Mouse (Mus musculus) limb, embryonic 14.5 days (tissue): ENCODE results near the gene Hmga1b. TPM values are rescaled to one million over a fixed set of nuclear protein-coding genes. Genes with fewer than 3 reads are reported as not detected.

ENCODE experiments used
- ATAC-seq: fragments of 200-750 bp; cut with Nextera tagmentation; 2 replicates; pipeline ENCODE4 v1.8.0; 2017; ENCODE audit warnings: low read depth, moderate number of reproducible peaks, moderate TSS enrichment; ENCODE audit not compliant: low FRiP score
- DNase-seq: peaks from one replicate; pipeline ENCODE4 v3.0.0-alpha.2; 2015; ENCODE audit warnings: low spot score
- H3K27ac ChIP-seq: fragments of 300-500 bp; sonication (generic); replicated peaks from 2 replicates; pipeline ENCODE4 v1.5.1; 2014; ENCODE audit warnings: low read depth, mild to moderate bottlenecking, low read length, moderate library complexity, mixed read lengths
- H3K27me3 ChIP-seq: fragments of 300-500 bp; sonication (generic); 2 replicates; pipeline ENCODE4 v1.6.1; 2014; ENCODE audit warnings: low read length, mixed read lengths; ENCODE audit not compliant: control insufficient read depth, insufficient read depth
- H3K36me3 ChIP-seq: fragments of 300-500 bp; sonication (generic); 2 replicates; pipeline ENCODE4 v1.6.1; 2014; ENCODE audit warnings: mild to moderate bottlenecking, low read length, moderate library complexity, mixed read lengths; ENCODE audit not compliant: control insufficient read depth, insufficient read depth
- H3K4me1 ChIP-seq: fragments of 300-500 bp; sonication (generic); 2 replicates; pipeline ENCODE4 v1.6.1; 2014; ENCODE audit warnings: antibody characterized with exemption, low read length, mixed read lengths; ENCODE audit not compliant: control insufficient read depth, insufficient read depth
- H3K4me2 ChIP-seq: fragments of 300-500 bp; sonication (generic); replicated peaks from 2 replicates; pipeline ENCODE4 v1.6.1; 2014; ENCODE audit warnings: low read depth, mild to moderate bottlenecking, low read length, moderate library complexity; ENCODE audit not compliant: severe bottlenecking
- H3K4me3 ChIP-seq: fragments of 300-500 bp; sonication (generic); replicated peaks from 2 replicates; pipeline ENCODE4 v1.5.1; 2014; ENCODE audit warnings: low read length
- H3K9ac ChIP-seq: fragments of 300-500 bp; sonication (generic); 2 replicates; pipeline ENCODE4 v1.6.1; 2014; ENCODE audit warnings: mild to moderate bottlenecking, low read depth, low read length, moderate library complexity; ENCODE audit not compliant: severe bottlenecking
- H3K9me3 ChIP-seq: fragments of 300-500 bp; sonication (generic); 2 replicates; pipeline ENCODE4 v1.6.1; 2016; ENCODE audit warnings: low read length; ENCODE audit not compliant: control insufficient read depth
- POLR2A ChIP-seq: fragments of 200-500 bp; IDR thresholded peaks from 2 replicates; pipeline ENCODE4 v1.8.0; 2012; ENCODE audit warnings: inconsistent platforms, mild to moderate bottlenecking, moderate library complexity, borderline replicate concordance; ENCODE audit not compliant: insufficient read depth, insufficient read length; ENCODE audit errors: extremely low read depth
- WGBS: fragments of 180-500 bp; shearing (Covaris S2); extraction: QIAGEN DNeasy Blood & Tissue Kit; methylation state at CpG from one replicate; pipeline ENCODE4 v1.1.7; 2014; 5-methylcytosine and 5-hydroxymethylcytosine counted together
- polyA plus RNA-seq, 2 experiments: library from polyadenylated mRNA; depleted of rRNA in 1 of 2; stranded (reverse) in 1 of 2; unstranded in 1 of 2; fragments of >200 nt; fragmentation: Nextera tagmentation in 1 of 2; extraction: Ambion mirVana in 1 of 2; gene quantifications; 2 replicates each; pipeline versions ENCODE4 v1.2.1 to v1.2.3; 2012 to 2014

Gene Hmga1b
- polyA plus RNA-seq, 2 experiments = 1.8 to 4.2 TPM

- H3K9ac ChIP-seq = no peak overlapping the region
- 84% methylated on average over 7 of the region's 7 CpGs for WGBS
- no peak for DNase-seq
- H3K4me3 ChIP-seq = no peak overlapping the region
- TF ChIP-seq POLR2A = no peak
- H3K9me3 ChIP-seq = no peaks in the 10 kb centered on the region
- no peak for ATAC-seq
- H3K36me3 ChIP-seq = peaks cover 53% of the 10 kb centered on the region
- no peaks in the 10 kb centered on the region for H3K27me3 ChIP-seq
- H3K4me1 ChIP-seq = no peaks in the 10 kb centered on the region
- no peak overlapping the region for H3K27ac ChIP-seq
- H3K4me2 ChIP-seq = no peak overlapping the region
Measured at GRCm38 (mm10) chr11:120805375-120806298, 43.0 kb downstream of the Hmga1b start.

- Histone ChIP-seq H3K9ac (no peak overlapping the region), H3K27me3 (no peaks in the 10 kb centered on the region), H3K4me2 (no peak overlapping the region), H3K4me1 (no peaks in the 10 kb centered on the region), H3K9me3 (no peaks in the 10 kb centered on the region), H3K4me3 (no peak overlapping the region), H3K27ac (no peak overlapping the region), H3K36me3 (peaks cover 76% of the 10 kb centered on the region)
- WGBS = 89% methylated on average over 12 of the region's 12 CpGs
- ATAC-seq (no peak), DNase-seq (no peak)
- TF ChIP-seq POLR2A = no peak
Measured at GRCm38 (mm10) chr11:120808010-120808409, 45.4 kb downstream of the Hmga1b start.

DNA sequence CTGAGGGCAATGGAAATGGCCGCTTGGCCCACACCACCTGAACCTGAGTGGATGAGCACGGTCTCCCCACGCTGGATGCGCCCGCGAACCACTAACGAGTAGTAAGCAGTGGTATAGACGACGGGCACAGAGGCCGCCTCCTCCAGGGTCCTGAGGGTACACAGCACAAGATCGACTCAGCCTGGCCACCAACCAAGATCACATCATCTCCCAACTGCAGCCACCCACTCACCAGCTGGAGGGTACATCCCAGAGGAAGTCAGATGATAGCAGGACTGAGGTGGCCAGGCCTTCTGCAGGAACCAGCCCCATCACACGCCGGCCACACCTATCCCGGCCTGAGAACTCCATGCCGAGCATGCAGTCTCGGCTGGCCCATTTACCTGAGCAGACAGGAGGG is 49.5 kb downstream of the Hmga1b start:
- Histone ChIP-seq H3K4me1 (no peaks in the 10 kb centered on the region), H3K27me3 (no peaks in the 10 kb centered on the region), H3K9me3 (no peaks in the 10 kb centered on the region), H3K9ac (no peak overlapping the region), H3K4me2 (no peak overlapping the region), H3K4me3 (no peak overlapping the region), H3K27ac (no peak overlapping the region), H3K36me3 (peaks cover 100% of the 10 kb centered on the region)
- DNase-seq = no peak
- no peak for TF ChIP-seq POLR2A
- ATAC-seq = no peak
- 96% methylated on average over 16 of the region's 16 CpGs for WGBS

Other genes with a start within 250 kb of the Hmga1b start
- gene Gcgr, start 232.1 kb upstream of the Hmga1b start, polyA plus RNA-seq (2012; rRNA removed) = 11.2 and 15.0 TPM in 2 replicates
- 4.9 and 6.3 TPM in 2 replicates for gene Gcgr, start 232.1 kb upstream of the Hmga1b start, polyA plus RNA-seq (2014; fragmentation: Nextera tagmentation; extraction: Ambion mirVana)
- gene Mcrip1, start 213.1 kb upstream of the Hmga1b start, polyA plus RNA-seq (2012; rRNA removed) = 203 and 265 TPM in 2 replicates
- gene Mcrip1, start 213.1 kb upstream of the Hmga1b start, polyA plus RNA-seq (2014; fragmentation: Nextera tagmentation; extraction: Ambion mirVana) = 271 and 274 TPM in 2 replicates
- gene Ppp1r27, start 211.7 kb upstream of the Hmga1b start, polyA plus RNA-seq (2012; rRNA removed) = 2.7 and 3.7 TPM in 2 replicates
- gene Ppp1r27, start 211.7 kb upstream of the Hmga1b start, polyA plus RNA-seq (2014; fragmentation: Nextera tagmentation; extraction: Ambion mirVana) = 3.3 and 3.5 TPM in 2 replicates
- 569 and 645 TPM in 2 replicates for gene P4hb, start 189.5 kb upstream of the Hmga1b start, polyA plus RNA-seq (2012; rRNA removed)
- gene P4hb, start 189.5 kb upstream of the Hmga1b start, polyA plus RNA-seq (2014; fragmentation: Nextera tagmentation; extraction: Ambion mirVana) = 968 and 988 TPM in 2 replicates
- gene Arhgdia, start 181.2 kb upstream of the Hmga1b start, polyA plus RNA-seq (2012; rRNA removed) = 610 and 750 TPM in 2 replicates
- 566 and 572 TPM in 2 replicates for gene Arhgdia, start 181.2 kb upstream of the Hmga1b start, polyA plus RNA-seq (2014; fragmentation: Nextera tagmentation; extraction: Ambion mirVana)
- gene Alyref, start 164.4 kb upstream of the Hmga1b start, polyA plus RNA-seq (2012; rRNA removed) = 96.8 and 143 TPM in 2 replicates
- 478 TPM in 2 replicates for gene Alyref, start 164.4 kb upstream of the Hmga1b start, polyA plus RNA-seq (2014; fragmentation: Nextera tagmentation; extraction: Ambion mirVana)
- 190 and 205 TPM in 2 replicates for gene Anapc11, start 164.4 kb upstream of the Hmga1b start, polyA plus RNA-seq (2012; rRNA removed)
- gene Anapc11, start 164.4 kb upstream of the Hmga1b start, polyA plus RNA-seq (2014; fragmentation: Nextera tagmentation; extraction: Ambion mirVana) = 248 and 254 TPM in 2 replicates
- 2.1 and 3.3 TPM in 2 replicates for gene Npb, start 154.3 kb upstream of the Hmga1b start, polyA plus RNA-seq (2012; rRNA removed)
- gene Npb, start 154.3 kb upstream of the Hmga1b start, polyA plus RNA-seq (2014; fragmentation: Nextera tagmentation; extraction: Ambion mirVana) = 2.1 and 2.7 TPM in 2 replicates
- gene Pcyt2, start 144.9 kb upstream of the Hmga1b start, polyA plus RNA-seq (2012; rRNA removed) = 247 and 305 TPM in 2 replicates
- gene Pcyt2, start 144.9 kb upstream of the Hmga1b start, polyA plus RNA-seq (2014; fragmentation: Nextera tagmentation; extraction: Ambion mirVana) = 101 and 119 TPM in 2 replicates
- gene Sirt7, start 137.6 kb upstream of the Hmga1b start, polyA plus RNA-seq (2012; rRNA removed) = 43.7 and 47.0 TPM in 2 replicates
- gene Sirt7, start 137.6 kb upstream of the Hmga1b start, polyA plus RNA-seq (2014; fragmentation: Nextera tagmentation; extraction: Ambion mirVana) = 27.5 and 28.9 TPM in 2 replicates
- 56.9 and 67.7 TPM in 2 replicates for gene Mafg, start 129.2 kb upstream of the Hmga1b start, polyA plus RNA-seq (2012; rRNA removed)
- 26.1 and 30.5 TPM in 2 replicates for gene Mafg, start 129.2 kb upstream of the Hmga1b start, polyA plus RNA-seq (2014; fragmentation: Nextera tagmentation; extraction: Ambion mirVana)
- 66.4 and 78.8 TPM in 2 replicates for gene Pycr1, start 119.0 kb upstream of the Hmga1b start, polyA plus RNA-seq (2012; rRNA removed)
- gene Pycr1, start 119.0 kb upstream of the Hmga1b start, polyA plus RNA-seq (2014; fragmentation: Nextera tagmentation; extraction: Ambion mirVana) = 50.3 and 56.9 TPM in 2 replicates
- gene Myadml2, start 114.6 kb upstream of the Hmga1b start, polyA plus RNA-seq (2012; rRNA removed) = 0.22 and 0.60 TPM in 2 replicates
- gene Myadml2, start 114.6 kb upstream of the Hmga1b start, polyA plus RNA-seq (2014; fragmentation: Nextera tagmentation; extraction: Ambion mirVana) = 0.68 and 1.6 TPM in 2 replicates
- gene Notum, start 101.6 kb upstream of the Hmga1b start, polyA plus RNA-seq (2012; rRNA removed) = 12.8 and 17.7 TPM in 2 replicates
- gene Notum, start 101.6 kb upstream of the Hmga1b start, polyA plus RNA-seq (2014; fragmentation: Nextera tagmentation; extraction: Ambion mirVana) = 4.6 and 4.7 TPM in 2 replicates
- 73.9 and 88.6 TPM in 2 replicates for gene Aspscr1, start 89.8 kb upstream of the Hmga1b start, polyA plus RNA-seq (2012; rRNA removed)
- gene Aspscr1, start 89.8 kb upstream of the Hmga1b start, polyA plus RNA-seq (2014; fragmentation: Nextera tagmentation; extraction: Ambion mirVana) = 96.1 and 101 TPM in 2 replicates
- gene Cenpx, start 49.1 kb upstream of the Hmga1b start, polyA plus RNA-seq (2012; rRNA removed) = 101 and 107 TPM in 2 replicates
- 159 and 161 TPM in 2 replicates for gene Cenpx, start 49.1 kb upstream of the Hmga1b start, polyA plus RNA-seq (2014; fragmentation: Nextera tagmentation; extraction: Ambion mirVana)
- 91.3 and 98.3 TPM in 2 replicates for gene Lrrc45, start 48.9 kb upstream of the Hmga1b start, polyA plus RNA-seq (2012; rRNA removed)
- 48.1 and 51.7 TPM in 2 replicates for gene Lrrc45, start 48.9 kb upstream of the Hmga1b start, polyA plus RNA-seq (2014; fragmentation: Nextera tagmentation; extraction: Ambion mirVana)
- 90.1 and 95.1 TPM in 2 replicates for gene Rac3, start 41.3 kb upstream of the Hmga1b start, polyA plus RNA-seq (2012; rRNA removed)
- gene Rac3, start 41.3 kb upstream of the Hmga1b start, polyA plus RNA-seq (2014; fragmentation: Nextera tagmentation; extraction: Ambion mirVana) = 14.1 and 18.3 TPM in 2 replicates
- gene Dcxr, start 35.5 kb upstream of the Hmga1b start, polyA plus RNA-seq (2012; rRNA removed) = 18.5 and 21.4 TPM in 2 replicates
- gene Dcxr, start 35.5 kb upstream of the Hmga1b start, polyA plus RNA-seq (2014; fragmentation: Nextera tagmentation; extraction: Ambion mirVana) = 21.8 and 26.2 TPM in 2 replicates
- gene Cbr2, start 30.7 kb upstream of the Hmga1b start, polyA plus RNA-seq (2012; rRNA removed) = 11.9 and 19.6 TPM in 2 replicates
- gene Cbr2, start 30.7 kb upstream of the Hmga1b start, polyA plus RNA-seq (2014; fragmentation: Nextera tagmentation; extraction: Ambion mirVana) = 7.3 and 10.8 TPM in 2 replicates
- 61.0 and 79.7 TPM in 2 replicates for gene Rfng, start 21.4 kb downstream of the Hmga1b start, polyA plus RNA-seq (2012; rRNA removed)
- 36.8 and 39.0 TPM in 2 replicates for gene Rfng, start 21.4 kb downstream of the Hmga1b start, polyA plus RNA-seq (2014; fragmentation: Nextera tagmentation; extraction: Ambion mirVana)
- 236 and 273 TPM in 2 replicates for gene Gps1, start 21.5 kb downstream of the Hmga1b start, polyA plus RNA-seq (2012; rRNA removed)
- gene Gps1, start 21.5 kb downstream of the Hmga1b start, polyA plus RNA-seq (2014; fragmentation: Nextera tagmentation; extraction: Ambion mirVana) = 248 and 249 TPM in 2 replicates
- gene Dus1l, start 33.6 kb downstream of the Hmga1b start, polyA plus RNA-seq (2012; rRNA removed) = 55.3 and 55.8 TPM in 2 replicates
- gene Dus1l, start 33.6 kb downstream of the Hmga1b start, polyA plus RNA-seq (2014; fragmentation: Nextera tagmentation; extraction: Ambion mirVana) = 60.2 and 63.4 TPM in 2 replicates
- gene Fasn, start 61.8 kb downstream of the Hmga1b start, polyA plus RNA-seq (2012; rRNA removed) = 187 and 282 TPM in 2 replicates
- 81.9 and 86.7 TPM in 2 replicates for gene Fasn, start 61.8 kb downstream of the Hmga1b start, polyA plus RNA-seq (2014; fragmentation: Nextera tagmentation; extraction: Ambion mirVana)
- 5.4 and 7.1 TPM in 2 replicates for gene Ccdc57, start 170.1 kb downstream of the Hmga1b start, polyA plus RNA-seq (2012; rRNA removed)
- 3.8 and 5.1 TPM in 2 replicates for gene Ccdc57, start 170.1 kb downstream of the Hmga1b start, polyA plus RNA-seq (2014; fragmentation: Nextera tagmentation; extraction: Ambion mirVana)
- 69.5 and 111 TPM in 2 replicates for gene Slc16a3, start 185.7 kb downstream of the Hmga1b start, polyA plus RNA-seq (2012; rRNA removed)
- gene Slc16a3, start 185.7 kb downstream of the Hmga1b start, polyA plus RNA-seq (2014; fragmentation: Nextera tagmentation; extraction: Ambion mirVana) = 36.3 and 36.4 TPM in 2 replicates
- gene Csnk1d, start 228.5 kb downstream of the Hmga1b start, polyA plus RNA-seq (2012; rRNA removed) = 140 and 148 TPM in 2 replicates
- gene Csnk1d, start 228.5 kb downstream of the Hmga1b start, polyA plus RNA-seq (2014; fragmentation: Nextera tagmentation; extraction: Ambion mirVana) = 65.8 and 74.9 TPM in 2 replicates